Mouse (Mus musculus): ENCODE measurements around the gene Ptpra. TPM values are rescaled to one million over a fixed set of nuclear protein-coding genes. Genes with fewer than 3 reads are reported as not detected.
A peak's percentile ranks its signal among the peaks of the same experiment; 100 is the strongest.

Gene Ptpra
- total and polyA plus RNA-seq, 2 experiments from 2014 or later, result 154 to 162 TPM

DNA sequence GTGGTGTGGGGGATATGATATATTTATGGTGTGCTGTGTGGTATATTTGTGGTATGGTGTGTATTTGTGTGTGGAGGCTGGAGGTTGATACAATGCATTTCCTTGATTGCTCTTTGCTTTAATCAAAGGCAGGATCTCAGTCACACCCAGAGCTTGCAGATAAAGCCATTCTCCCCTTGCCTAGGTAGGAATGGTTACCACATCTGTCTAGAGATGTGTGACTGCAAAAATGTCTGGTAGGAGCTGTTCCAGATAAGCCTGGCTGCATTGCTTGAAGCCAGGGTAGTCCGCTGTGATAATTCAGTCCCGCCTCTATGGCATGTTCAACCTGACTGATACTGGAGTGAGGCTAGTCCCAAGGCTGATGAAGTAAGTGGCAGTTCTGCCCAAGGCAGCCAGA, 19.9 kb downstream of the Ptpra start:
- WGBS, result 40% methylated on average over 2 of the region's 2 CpGs
- H3K4me2 ChIP-seq (ENCODE audit: low read depth), result peak overlapping the region; percentile 15
- ATAC-seq, result peak; percentile 51

DNA sequence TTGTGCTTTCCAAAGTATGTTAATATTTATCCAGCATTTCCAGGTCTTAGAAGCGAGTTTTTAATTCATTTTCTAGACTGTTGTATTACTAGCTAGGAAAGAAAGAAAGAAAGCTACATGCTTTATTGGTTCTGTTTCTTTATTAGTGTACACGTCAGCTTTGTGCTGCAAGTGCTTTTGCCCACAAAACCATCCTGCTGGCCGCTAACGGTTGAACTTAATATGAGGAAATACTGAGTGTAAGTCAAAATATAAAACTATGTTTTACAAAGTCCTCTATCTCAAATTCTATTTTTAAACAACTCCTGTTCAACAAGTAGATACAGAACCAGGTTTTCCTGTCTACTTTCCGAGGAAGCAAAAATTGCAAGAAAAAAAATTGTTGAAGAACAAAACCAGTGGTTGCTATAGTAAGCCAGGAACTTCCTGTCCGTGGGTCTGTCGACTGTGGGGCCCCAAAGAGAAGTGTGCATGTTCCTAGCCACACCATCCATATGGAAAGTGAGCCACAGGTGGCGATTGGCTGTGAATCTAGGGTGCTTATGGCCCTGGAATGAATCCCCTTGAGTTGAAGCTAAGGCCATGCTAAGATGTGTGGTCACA, 22.9 kb downstream of the Ptpra start:
- no peak overlapping the region for H3K9ac ChIP-seq
- WGBS, result 66% methylated on average over 8 of the region's 8 CpGs
- H3K4me1 ChIP-seq (ENCODE audit: insufficient read depth), result peaks cover 26% of the 10 kb centered on the region
- H3K27me3 ChIP-seq (ENCODE audit: insufficient read depth, low read length), result no peaks in the 10 kb centered on the region
- H3K9me3 ChIP-seq (ENCODE audit: low read length), result no peaks in the 10 kb centered on the region
- no peak overlapping the region for H3K27ac ChIP-seq (ENCODE audit: low read depth, low read length)
- no peak for TF ChIP-seq CTCF (IDR thresholded peaks at IDR 0.05; ENCODE audit: low read depth)
- H3K36me3 ChIP-seq (ENCODE audit: insufficient read depth), result no peaks in the 10 kb centered on the region
- DNase-seq (no peak), ATAC-seq (no peak)
- no peak overlapping the region for H3K4me2 ChIP-seq (ENCODE audit: low read depth)
- no peak overlapping the region for H3K4me3 ChIP-seq (ENCODE audit: low read depth, low read length)

More for the DNA sequence above, 19.9 kb downstream of the Ptpra start:
- DNase-seq, result no peak
- no peak for TF ChIP-seq CTCF (IDR thresholded peaks at IDR 0.05; ENCODE audit: low read depth)
- no peak overlapping the region for H3K9ac ChIP-seq
- peak overlapping the region; percentile 85 for H3K27ac ChIP-seq (ENCODE audit: low read depth, low read length)
- peaks cover 26% of the 10 kb centered on the region for H3K4me1 ChIP-seq (ENCODE audit: insufficient read depth)
- H3K36me3 ChIP-seq (ENCODE audit: insufficient read depth), result no peaks in the 10 kb centered on the region
- no peaks in the 10 kb centered on the region for H3K9me3 ChIP-seq (ENCODE audit: low read length)
- no peaks in the 10 kb centered on the region for H3K27me3 ChIP-seq (ENCODE audit: insufficient read depth, low read length)
- H3K4me3 ChIP-seq (ENCODE audit: low read depth, low read length), result no peak overlapping the region

DNA sequence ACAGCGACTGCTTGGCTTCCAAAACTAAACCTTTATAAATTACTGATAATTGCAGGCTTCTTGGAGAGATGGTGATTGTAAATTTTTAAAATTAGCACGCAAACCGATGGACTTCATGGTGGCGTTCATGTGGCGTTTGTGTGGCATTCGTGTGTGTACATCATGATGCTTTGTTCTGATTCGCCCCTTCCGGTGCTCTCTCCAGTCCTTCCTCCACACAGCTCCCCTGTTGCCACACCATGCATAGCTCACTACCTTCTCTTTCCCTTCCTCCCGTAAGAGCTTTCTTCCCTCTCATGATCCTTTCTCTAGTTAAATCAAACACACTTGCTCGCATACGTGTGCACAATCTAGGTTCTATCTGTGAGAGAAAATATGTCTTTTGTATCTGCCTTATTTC, 25.7 kb downstream of the Ptpra start:
- H3K36me3 ChIP-seq (ENCODE audit: insufficient read depth), result no peaks in the 10 kb centered on the region
- DNase-seq (no peak), ATAC-seq (no peak)
- H3K9ac ChIP-seq, result no peak overlapping the region
- WGBS, result 91% methylated on average over 11 of the region's 11 CpGs
- H3K9me3 ChIP-seq (ENCODE audit: low read length), result no peaks in the 10 kb centered on the region
- H3K27me3 ChIP-seq (ENCODE audit: insufficient read depth, low read length), result no peaks in the 10 kb centered on the region
- no peak overlapping the region for H3K27ac ChIP-seq (ENCODE audit: low read depth, low read length)
- H3K4me1 ChIP-seq (ENCODE audit: insufficient read depth), result peaks cover 4% of the 10 kb centered on the region; the same call in 1 of the 2 replicates
- no peak overlapping the region for H3K4me3 ChIP-seq (ENCODE audit: low read depth, low read length)
- no peak overlapping the region for H3K4me2 ChIP-seq (ENCODE audit: low read depth)
- no peak for TF ChIP-seq CTCF (IDR thresholded peaks at IDR 0.05; ENCODE audit: low read depth)

DNA sequence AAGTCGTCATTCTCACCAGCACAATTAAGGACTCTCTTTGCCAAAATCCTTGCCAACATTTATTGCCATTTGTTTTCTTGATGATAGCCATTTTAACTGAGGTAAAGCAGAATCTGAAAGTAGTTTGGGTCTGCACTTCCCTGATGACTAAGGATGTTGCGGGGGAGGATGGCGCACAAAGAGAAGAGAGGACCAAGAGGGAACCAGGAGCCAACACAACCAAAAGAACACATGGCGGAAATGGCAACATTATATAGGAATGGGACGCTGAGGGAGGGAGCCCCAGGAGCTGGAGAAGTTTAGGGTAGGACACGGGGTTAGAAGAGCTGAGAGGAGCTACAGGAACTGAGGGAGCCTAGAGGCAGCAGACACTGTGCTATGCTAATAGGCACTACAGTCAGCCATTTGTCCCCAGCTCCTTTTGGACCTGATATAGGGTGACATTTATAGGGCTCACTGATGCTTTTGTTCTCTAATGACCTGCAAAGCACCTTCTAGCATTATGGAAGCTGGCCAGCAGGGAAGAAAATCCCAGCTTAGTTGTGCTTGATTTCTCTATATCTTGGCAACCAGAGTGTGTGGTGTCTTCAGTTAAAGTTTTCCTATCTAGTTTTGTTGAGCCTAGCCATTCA, 26.7 kb downstream of the Ptpra start:
- no peak overlapping the region for H3K27ac ChIP-seq (ENCODE audit: low read depth, low read length)
- DNase-seq (no peak), ATAC-seq (no peak)
- TF ChIP-seq CTCF (IDR thresholded peaks at IDR 0.05; ENCODE audit: low read depth), result no peak
- no peak overlapping the region for H3K9ac ChIP-seq
- no peaks in the 10 kb centered on the region for H3K27me3 ChIP-seq (ENCODE audit: insufficient read depth, low read length)
- WGBS, result 70% methylated on average over 6 of the region's 6 CpGs
- H3K4me3 ChIP-seq (ENCODE audit: low read depth, low read length), result no peak overlapping the region
- peaks cover 4% of the 10 kb centered on the region; the same call in 1 of the 2 replicates for H3K4me1 ChIP-seq (ENCODE audit: insufficient read depth)
- no peaks in the 10 kb centered on the region for H3K9me3 ChIP-seq (ENCODE audit: low read length)
- no peak overlapping the region for H3K4me2 ChIP-seq (ENCODE audit: low read depth)
- H3K36me3 ChIP-seq (ENCODE audit: insufficient read depth), result no peaks in the 10 kb centered on the region

DNA sequence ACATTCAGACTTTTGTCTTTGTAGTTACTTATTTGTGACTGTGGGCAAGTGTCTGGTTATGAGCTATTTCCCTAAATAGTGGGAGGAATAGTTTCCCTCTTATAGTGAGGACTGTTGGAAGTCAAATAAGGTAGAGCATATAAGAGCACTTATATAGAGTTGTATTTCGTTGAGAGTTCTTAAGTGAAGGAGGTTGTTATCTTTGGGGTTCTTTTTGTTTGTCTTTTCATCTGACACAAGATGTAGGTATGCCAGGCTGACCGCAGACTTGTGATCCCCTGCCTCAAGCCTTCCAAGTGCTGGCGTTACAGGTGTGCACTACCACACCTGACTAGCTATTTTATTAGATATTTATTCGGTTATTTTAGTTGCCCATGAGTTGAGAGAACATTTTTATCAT, 32.1 kb downstream of the Ptpra start:
- TF ChIP-seq CTCF (IDR thresholded peaks at IDR 0.05; ENCODE audit: low read depth), result no peak
- DNase-seq, result no peak

DNA sequence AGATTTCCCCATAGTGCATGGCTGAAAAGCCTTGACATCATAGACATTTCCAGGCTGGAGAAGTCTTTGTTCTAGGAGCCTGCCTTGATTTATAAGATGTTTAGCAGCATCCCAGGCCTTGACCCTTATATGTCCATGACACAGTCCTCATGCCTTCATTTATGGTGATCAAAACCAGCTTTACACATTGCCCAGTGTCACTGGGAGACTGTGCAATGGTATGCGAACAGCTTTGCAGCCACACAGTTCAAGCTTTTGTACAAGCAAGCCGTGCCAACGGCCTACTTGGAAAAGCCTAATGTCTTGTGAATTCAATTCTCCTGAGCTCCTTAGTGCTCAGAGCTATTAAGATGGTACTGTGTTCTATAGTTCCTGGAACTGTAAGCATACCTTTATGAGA, 32.6 kb downstream of the Ptpra start:
- TF ChIP-seq CTCF (IDR thresholded peaks at IDR 0.05; ENCODE audit: low read depth), result no peak
- Histone ChIP-seq H3K27ac (ENCODE audit: low read depth, low read length) (no peak overlapping the region), H3K4me3 (ENCODE audit: low read depth, low read length) (no peak overlapping the region), H3K9me3 (ENCODE audit: low read length) (no peaks in the 10 kb centered on the region), H3K9ac (no peak overlapping the region), H3K36me3 (ENCODE audit: insufficient read depth) (no peaks in the 10 kb centered on the region), H3K4me2 (ENCODE audit: low read depth) (no peak overlapping the region), H3K27me3 (ENCODE audit: insufficient read depth, low read length) (no peaks in the 10 kb centered on the region), H3K4me1 (ENCODE audit: insufficient read depth) (no peaks in the 10 kb centered on the region)
- WGBS, result 29% methylated on average over 3 of the region's 3 CpGs
- DNase-seq, result no peak
- ATAC-seq, result no peak

More for the DNA sequence above, 32.1 kb downstream of the Ptpra start:
- ATAC-seq, result no peak
- H3K4me2 ChIP-seq (ENCODE audit: low read depth), result no peak overlapping the region
- no peaks in the 10 kb centered on the region for H3K36me3 ChIP-seq (ENCODE audit: insufficient read depth)
- no peaks in the 10 kb centered on the region for H3K27me3 ChIP-seq (ENCODE audit: insufficient read depth, low read length)
- H3K9ac ChIP-seq, result no peak overlapping the region
- no peaks in the 10 kb centered on the region for H3K9me3 ChIP-seq (ENCODE audit: low read length)
- no peaks in the 10 kb centered on the region for H3K4me1 ChIP-seq (ENCODE audit: insufficient read depth)
- no peak overlapping the region for H3K4me3 ChIP-seq (ENCODE audit: low read depth, low read length)
- WGBS, result 97% methylated on average over 4 of the region's 4 CpGs
- no peak overlapping the region for H3K27ac ChIP-seq (ENCODE audit: low read depth, low read length)

DNA sequence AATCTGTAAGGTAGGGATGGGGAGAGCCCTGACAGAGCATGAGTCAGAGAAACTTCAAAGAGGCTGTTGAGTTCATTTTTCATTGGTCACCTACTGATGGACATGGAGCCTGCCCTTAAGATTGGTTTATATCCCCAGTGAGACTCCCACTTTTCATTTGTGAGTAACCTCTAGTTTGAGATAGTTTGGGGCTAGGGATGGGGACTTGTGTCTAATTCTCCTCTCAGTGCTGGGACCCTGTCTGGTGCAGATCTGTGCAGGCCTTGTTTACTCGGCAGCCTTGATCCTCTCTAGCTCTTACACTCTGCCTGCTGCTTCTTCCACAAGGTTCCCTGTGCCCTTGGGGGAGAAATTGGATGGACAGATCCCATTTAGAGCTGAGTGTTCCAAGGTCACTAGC, 34.1 kb downstream of the Ptpra start:
- WGBS, result 93% methylated on average over 1 of the region's 1 CpGs
- Histone ChIP-seq H3K27me3 (ENCODE audit: insufficient read depth, low read length) (no peaks in the 10 kb centered on the region), H3K9me3 (ENCODE audit: low read length) (no peaks in the 10 kb centered on the region), H3K27ac (ENCODE audit: low read depth, low read length) (no peak overlapping the region), H3K4me2 (ENCODE audit: low read depth) (no peak overlapping the region), H3K4me3 (ENCODE audit: low read depth, low read length) (no peak overlapping the region), H3K4me1 (ENCODE audit: insufficient read depth) (no peaks in the 10 kb centered on the region), H3K9ac (no peak overlapping the region), H3K36me3 (ENCODE audit: insufficient read depth) (no peaks in the 10 kb centered on the region)
- TF ChIP-seq CTCF (IDR thresholded peaks at IDR 0.05; ENCODE audit: low read depth), result no peak
- ATAC-seq (no peak), DNase-seq (no peak)
